Mouse (Mus musculus) embryonic facial prominence, embryonic 15.5 days (tissue): ENCODE results near the gene Tubd1. TPM values are rescaled to one million over a fixed set of nuclear protein-coding genes. Genes with fewer than 3 reads are reported as not detected.
A peak's percentile ranks its signal among the peaks of the same experiment; 100 is the strongest.

Experiments used
- ATAC-seq: fragments of 200-750 bp; cut with Nextera tagmentation; 2 replicates; pipeline ENCODE4 v1.8.0; 2017; ENCODE audit warnings: low read depth, moderate TSS enrichment; ENCODE audit not compliant: insufficient number of reproducible peaks, low FRiP score, low TSS enrichment
- H3K27ac ChIP-seq: fragments of 300-500 bp; sonication (generic); replicated peaks from 2 replicates; pipeline ENCODE4 v1.5.1; 2015; ENCODE audit warnings: mild to moderate bottlenecking, inconsistent platforms
- H3K27me3 ChIP-seq: fragments of 300-500 bp; sonication (generic); 2 replicates; pipeline ENCODE4 v1.6.1; 2015; ENCODE audit warnings: inconsistent platforms
- H3K36me3 ChIP-seq: fragments of 300-500 bp; sonication (generic); 2 replicates; pipeline ENCODE4 v1.6.1; 2015; ENCODE audit warnings: mild to moderate bottlenecking, inconsistent platforms
- H3K4me1 ChIP-seq: fragments of 300-500 bp; sonication (generic); 2 replicates; pipeline ENCODE4 v1.6.1; 2015; ENCODE audit warnings: inconsistent platforms
- H3K4me2 ChIP-seq: fragments of 300-500 bp; sonication (generic); replicated peaks from 2 replicates; pipeline ENCODE4 v1.6.1; 2015; ENCODE audit warnings: mild to moderate bottlenecking, inconsistent platforms
- H3K4me3 ChIP-seq: fragments of 300-500 bp; sonication (generic); replicated peaks from 2 replicates; pipeline ENCODE4 v1.5.1; 2015; ENCODE audit warnings: mild to moderate bottlenecking, inconsistent platforms
- H3K9ac ChIP-seq: fragments of 300-500 bp; sonication (generic); 2 replicates; pipeline ENCODE4 v1.6.1; 2015; ENCODE audit warnings: inconsistent platforms
- H3K9me3 ChIP-seq: fragments of 300-500 bp; sonication (generic); replicated peaks from 2 replicates; pipeline ENCODE4 v1.6.1; 2016; ENCODE audit warnings: inconsistent platforms
- WGBS: fragments of 180-500 bp; shearing (Covaris S2); methylation state at CpG from one replicate; pipeline ENCODE4 v1.1.7; 2015; 5-methylcytosine and 5-hydroxymethylcytosine counted together
- microRNA counts: library from miRNA; unstranded; fragments of <30 nt; microRNA quantifications from one replicate; lab custom pipeline; 2016
- microRNA-seq: library from miRNA; unstranded; fragments of <30 nt; microRNA quantifications from one replicate; pipeline ENCODE4, GENCODE M21; 2016; ENCODE audit warnings: borderline number of aligned reads
- polyA plus RNA-seq: library from polyadenylated mRNA; unstranded; fragments of >200 nt; fragmentation: Nextera tagmentation; extraction: Ambion mirVana; gene quantifications from 2 replicates; pipeline ENCODE4 v1.2.1, GENCODE M21; 2015

The Tubd1 gene
- polyA plus RNA-seq, 1 experiment from 2014 or later = 11.3 TPM

DNA sequence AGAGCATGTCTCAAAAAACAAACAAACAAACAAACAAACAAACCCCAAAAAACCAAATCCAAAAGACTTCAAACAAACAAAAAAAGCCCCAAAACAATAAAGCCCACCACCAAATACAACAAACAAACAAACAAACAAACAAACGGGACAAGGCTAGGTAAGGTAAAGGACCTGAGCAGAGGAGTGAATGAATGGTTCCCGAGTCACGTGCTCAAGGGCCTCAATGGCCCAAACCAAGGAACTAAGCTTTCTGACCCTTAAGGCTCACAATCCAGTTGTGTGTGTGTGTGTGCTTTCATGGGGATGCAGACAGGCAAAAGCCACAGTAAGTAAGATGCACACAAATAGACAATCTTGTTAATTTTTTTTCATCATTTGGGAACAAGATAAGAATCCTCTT lies 59.5 kb downstream of the Tubd1 start:
- H3K36me3 ChIP-seq = peaks cover 8% of the 10 kb centered on the region; the same call in 1 of the 2 replicates
- 94% methylated on average over 3 of the region's 3 CpGs for WGBS
- H3K9me3 ChIP-seq = no peaks in the 10 kb centered on the region
- no peak overlapping the region for H3K4me2 ChIP-seq
- no peak overlapping the region for H3K9ac ChIP-seq
- no peak for ATAC-seq
- no peak overlapping the region for H3K4me3 ChIP-seq
- no peak overlapping the region for H3K27ac ChIP-seq
- H3K27me3 ChIP-seq = no peaks in the 10 kb centered on the region
- H3K4me1 ChIP-seq = no peaks in the 10 kb centered on the region

DNA sequence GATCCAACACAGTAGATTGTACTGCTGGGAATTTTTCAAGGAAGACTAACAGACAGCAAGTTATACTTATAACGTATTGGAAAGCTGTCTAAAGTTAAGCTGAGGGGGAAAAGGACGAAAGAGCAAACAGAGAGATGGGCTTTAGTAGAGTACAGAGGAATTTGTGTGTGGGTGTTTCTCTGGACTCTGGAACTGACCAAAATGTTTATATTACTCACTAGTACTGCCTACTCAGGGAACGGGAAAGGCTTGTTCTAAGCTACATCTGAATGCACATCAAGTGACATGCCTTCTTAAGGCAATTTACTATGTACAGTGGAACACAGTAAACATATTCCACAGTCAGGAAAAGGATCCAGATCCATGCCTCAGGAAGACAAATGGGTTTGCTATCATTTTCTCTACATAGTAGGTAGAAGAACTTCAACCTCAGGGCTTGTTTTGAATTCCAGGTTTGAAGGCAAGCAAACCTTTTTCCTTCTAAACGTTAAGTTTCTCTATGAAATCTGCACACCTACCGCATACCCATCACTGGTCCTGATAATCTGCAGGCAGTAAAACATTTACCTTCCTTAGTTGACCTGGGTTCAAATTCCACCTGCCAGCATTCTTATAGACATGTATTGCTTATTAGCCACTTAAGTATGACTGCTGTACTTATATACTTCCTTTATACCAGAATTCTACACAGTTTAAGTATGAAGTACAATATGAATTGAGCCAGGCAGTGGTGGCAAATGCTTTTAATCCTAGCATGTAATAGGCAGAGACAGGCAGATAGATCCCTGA lies 60.1 kb downstream of the Tubd1 start:
- Histone ChIP-seq H3K4me1 (no peaks in the 10 kb centered on the region), H3K9ac (no peak overlapping the region), H3K36me3 (peaks cover 8% of the 10 kb centered on the region; the same call in 1 of the 2 replicates), H3K4me2 (no peak overlapping the region), H3K9me3 (no peaks in the 10 kb centered on the region), H3K27me3 (no peaks in the 10 kb centered on the region), H3K4me3 (no peak overlapping the region), H3K27ac (no peak overlapping the region)
- 77% methylated on average over 5 of the region's 5 CpGs for WGBS
- no peak for ATAC-seq

DNA sequence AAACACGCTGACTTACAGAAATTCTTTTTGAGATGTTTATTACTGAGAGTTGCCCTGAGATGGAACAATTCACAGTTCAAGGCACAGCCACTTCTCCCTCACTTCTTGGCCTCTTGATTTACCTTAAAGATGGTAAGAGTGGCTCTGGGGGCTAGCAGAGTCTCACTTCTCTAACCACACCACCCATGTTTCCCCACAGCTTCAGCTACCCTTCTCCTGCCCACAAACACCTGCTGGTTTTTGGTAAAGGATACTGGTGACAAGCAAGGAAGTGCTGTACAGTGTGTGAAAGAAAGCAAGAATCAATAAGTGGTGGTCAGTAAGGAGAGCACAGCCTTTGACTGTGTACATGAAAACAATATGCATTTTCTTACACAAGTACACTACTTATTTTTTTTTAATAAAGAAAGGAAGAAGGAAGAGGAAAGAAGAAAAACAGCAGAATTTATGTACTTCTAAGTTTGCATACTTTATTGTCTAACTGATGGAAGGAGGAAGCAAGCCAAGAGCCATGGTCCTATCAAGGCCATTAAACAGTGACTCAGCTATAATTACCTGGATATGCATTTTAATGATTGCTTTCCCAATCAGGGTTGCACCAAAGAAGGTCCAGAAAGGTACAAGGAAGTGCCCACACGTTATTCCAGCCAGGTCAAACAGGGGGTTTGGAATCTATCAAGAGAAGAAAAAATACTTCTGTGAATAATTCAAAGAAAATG lies 62.0 kb downstream of the Tubd1 start:
- no peaks in the 10 kb centered on the region for H3K27me3 ChIP-seq
- H3K27ac ChIP-seq = no peak overlapping the region
- 91% methylated on average over 2 of the region's 2 CpGs for WGBS
- peaks cover 8% of the 10 kb centered on the region; the same call in 1 of the 2 replicates for H3K36me3 ChIP-seq
- no peaks in the 10 kb centered on the region for H3K9me3 ChIP-seq
- no peak overlapping the region for H3K9ac ChIP-seq
- no peak overlapping the region for H3K4me2 ChIP-seq
- H3K4me1 ChIP-seq = no peaks in the 10 kb centered on the region
- H3K4me3 ChIP-seq = no peak overlapping the region
- ATAC-seq = no peak

DNA sequence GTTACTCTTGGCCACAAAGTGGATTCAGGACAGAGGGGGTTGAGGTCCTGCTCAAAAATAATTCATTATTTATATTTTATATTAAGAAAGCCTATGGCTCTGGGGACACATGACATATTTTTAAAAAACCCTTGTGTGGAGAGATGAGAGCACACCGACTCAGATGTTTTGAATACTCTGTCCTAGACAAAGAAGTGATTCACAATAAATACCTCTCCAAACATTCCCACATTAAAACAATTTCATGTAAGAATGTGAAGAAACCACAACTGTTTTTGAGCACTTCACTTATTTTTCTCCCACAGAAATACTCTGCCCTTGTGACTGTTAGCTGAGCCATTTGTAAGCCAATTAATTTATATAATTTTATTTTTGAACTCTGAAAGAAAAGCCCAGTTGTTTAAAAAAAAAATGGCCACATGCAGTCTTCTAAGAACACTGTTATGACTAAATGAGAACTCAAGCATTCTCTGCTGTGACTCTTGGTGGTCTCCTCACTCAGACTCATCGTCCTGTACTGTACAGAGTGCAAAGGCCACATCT lies 63.1 kb downstream of the Tubd1 start:
- Histone ChIP-seq H3K9me3 (no peaks in the 10 kb centered on the region), H3K27me3 (no peaks in the 10 kb centered on the region), H3K9ac (no peak overlapping the region), H3K36me3 (peaks cover 8% of the 10 kb centered on the region; the same call in 1 of the 2 replicates), H3K4me1 (no peaks in the 10 kb centered on the region), H3K4me3 (no peak overlapping the region), H3K4me2 (no peak overlapping the region), H3K27ac (no peak overlapping the region)
- WGBS = 61% methylated on average over 2 of the region's 2 CpGs
- ATAC-seq = no peak

DNA sequence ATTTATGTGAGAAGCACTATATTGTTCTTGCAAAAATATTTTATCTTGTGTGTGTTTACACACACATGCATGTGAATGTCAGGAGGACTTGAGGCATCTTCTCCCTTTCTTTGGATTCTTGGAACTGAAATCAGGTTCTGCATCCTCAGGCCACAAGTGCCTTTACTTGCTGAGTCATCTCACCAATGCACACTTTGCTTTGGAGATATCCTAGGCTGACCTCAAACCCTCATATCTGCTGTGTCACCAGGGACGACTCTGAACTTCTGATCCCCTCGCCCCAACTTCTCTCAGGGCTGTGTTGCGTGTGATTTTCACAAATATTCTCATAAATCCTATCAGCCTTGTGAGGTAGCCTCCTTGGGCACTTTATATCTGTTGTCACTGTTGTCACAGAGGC lies 65.4 kb downstream of the Tubd1 start:
- Histone ChIP-seq H3K36me3 (peaks cover 8% of the 10 kb centered on the region; the same call in 1 of the 2 replicates), H3K27me3 (no peaks in the 10 kb centered on the region), H3K4me1 (no peaks in the 10 kb centered on the region), H3K4me3 (no peak overlapping the region), H3K9ac (no peak overlapping the region), H3K4me2 (no peak overlapping the region), H3K9me3 (no peaks in the 10 kb centered on the region), H3K27ac (no peak overlapping the region)
- no peak for ATAC-seq
- WGBS = 87% methylated on average over 3 of the region's 3 CpGs

DNA sequence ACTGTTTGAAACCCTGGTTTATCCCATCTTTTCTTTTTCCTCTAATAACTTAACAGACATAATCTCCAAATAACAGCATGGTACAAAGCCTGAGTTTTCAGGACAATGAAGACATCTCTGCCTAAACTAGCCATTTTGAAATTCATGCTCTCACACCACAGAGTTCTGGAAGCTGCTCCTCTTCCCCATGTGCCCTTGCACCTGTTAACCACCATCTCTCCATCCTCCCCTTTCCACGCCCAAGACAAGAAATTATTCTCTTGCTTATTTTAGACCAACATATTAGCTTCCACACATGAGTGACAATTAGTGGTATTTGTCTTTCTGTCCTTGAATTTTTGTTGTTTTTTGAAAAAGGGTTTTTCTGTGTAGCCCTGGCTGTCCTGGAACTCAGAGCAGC lies 67.2 kb downstream of the Tubd1 start:
- no peak overlapping the region for H3K4me2 ChIP-seq
- no peak overlapping the region for H3K9ac ChIP-seq
- H3K27me3 ChIP-seq = no peaks in the 10 kb centered on the region
- no peak for ATAC-seq
- WGBS = 83% methylated on average over 1 of the region's 1 CpGs
- no peak overlapping the region for H3K4me3 ChIP-seq
- no peaks in the 10 kb centered on the region for H3K36me3 ChIP-seq
- no peak overlapping the region for H3K27ac ChIP-seq
- no peaks in the 10 kb centered on the region for H3K9me3 ChIP-seq
- H3K4me1 ChIP-seq = no peaks in the 10 kb centered on the region

DNA sequence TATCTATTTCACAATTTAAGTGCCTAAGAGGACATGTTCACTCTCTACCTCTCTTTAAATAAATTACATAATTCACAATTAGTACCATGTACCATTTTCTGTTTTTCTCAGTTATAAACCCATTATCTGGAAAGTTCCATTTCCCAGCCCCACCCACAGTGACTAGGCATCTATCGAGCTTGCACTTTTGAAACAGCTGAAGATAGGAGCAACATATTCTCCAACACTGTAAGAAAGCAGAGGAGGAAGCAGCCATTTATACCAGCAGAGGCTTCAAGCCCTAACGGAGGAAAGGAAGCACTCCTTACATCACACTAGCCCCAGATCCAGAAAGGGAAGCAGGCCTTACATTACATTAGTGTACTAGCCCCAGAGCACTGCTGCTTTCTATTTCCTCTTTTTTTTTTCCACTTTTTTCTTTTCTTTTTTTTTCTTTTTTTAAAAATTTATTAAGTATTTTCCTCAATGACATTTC lies 69.3 kb downstream of the Tubd1 start:
- Histone ChIP-seq H3K9me3 (no peaks in the 10 kb centered on the region), H3K27me3 (no peaks in the 10 kb centered on the region), H3K9ac (no peak overlapping the region), H3K4me3 (no peak overlapping the region), H3K27ac (no peak overlapping the region), H3K36me3 (no peaks in the 10 kb centered on the region), H3K4me2 (no peak overlapping the region), H3K4me1 (no peaks in the 10 kb centered on the region)
- WGBS = 52% methylated on average over 2 of the region's 2 CpGs
- no peak for ATAC-seq

DNA sequence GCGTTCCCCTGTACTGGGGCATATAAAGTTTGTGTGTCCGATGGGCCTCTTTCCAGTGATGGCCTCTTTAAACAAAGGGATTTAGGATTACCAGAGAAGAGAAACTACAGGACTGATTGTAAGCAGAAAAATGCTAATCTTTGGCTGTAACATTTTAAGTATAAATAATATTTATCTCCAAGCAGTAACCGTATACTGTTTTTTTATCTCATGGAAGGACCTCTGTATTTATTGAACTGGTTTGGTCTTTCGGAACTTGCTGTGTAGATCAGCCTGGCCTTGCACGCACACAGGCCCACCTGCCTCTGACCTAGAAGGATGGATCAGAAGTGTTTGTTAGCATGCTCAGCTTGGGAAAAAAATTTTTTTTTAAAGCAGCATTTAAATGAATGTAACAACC lies 69.8 kb downstream of the Tubd1 start:
- H3K4me2 ChIP-seq = no peak overlapping the region
- no peak overlapping the region for H3K9ac ChIP-seq
- H3K36me3 ChIP-seq = no peaks in the 10 kb centered on the region
- no peaks in the 10 kb centered on the region for H3K9me3 ChIP-seq
- no peak overlapping the region for H3K4me3 ChIP-seq
- no peak overlapping the region for H3K27ac ChIP-seq
- no peaks in the 10 kb centered on the region for H3K4me1 ChIP-seq
- ATAC-seq = no peak
- no peaks in the 10 kb centered on the region for H3K27me3 ChIP-seq
- 80% methylated on average over 5 of the region's 5 CpGs for WGBS

MicroRNAs within 50 kb of the gene (microRNA counts, 519-probe panel; counts per million panel counts)
- microRNA mmu-miR-21 (lab: Ali Mortazavi, UCI) = 3,480 counts per million, percentile 82 among the panel's probes with 10 or more counts

Small RNA genes lying within 50 kb of the gene (microRNA-seq; reads per million reads assigned to microRNA genes)
- 6,367 reads per million, percentile 92 among the genes with 10 or more reads in this experiment for gene Mir21a

Other genes with a start within 250 kb of the Tubd1 start
- gene Med13, start 187.4 kb upstream of the Tubd1 start, polyA plus RNA-seq = 9.4 and 10.8 TPM in 2 replicates
- 52.2 and 54.3 TPM in 2 replicates for gene Rnft1, start 60.3 kb upstream of the Tubd1 start, polyA plus RNA-seq
- 70.6 and 70.8 TPM in 2 replicates for gene Rps6kb1, start 186 bp upstream of the Tubd1 start, polyA plus RNA-seq
- gene Vmp1, start 138.8 kb downstream of the Tubd1 start, polyA plus RNA-seq = 82.8 and 87.6 TPM in 2 replicates
- 29.4 and 30.2 TPM in 2 replicates for gene Ptrh2, start 139.0 kb downstream of the Tubd1 start, polyA plus RNA-seq
- 110 and 113 TPM in 2 replicates for gene Cltc, start 212.6 kb downstream of the Tubd1 start, polyA plus RNA-seq